Mouse (Mus musculus): ENCODE results near the gene 4931414P19Rik. TPM values are rescaled to one million over a fixed set of nuclear protein-coding genes. Genes with fewer than 3 reads are reported as not detected.
A peak's percentile ranks its signal among the peaks of the same experiment; 100 is the strongest.

4931414P19Rik gene
- polyA plus RNA-seq (2015; fragmentation: Nextera tagmentation; extraction: Ambion mirVana) = 1.2 and 1.4 TPM in 2 replicates

DNA sequence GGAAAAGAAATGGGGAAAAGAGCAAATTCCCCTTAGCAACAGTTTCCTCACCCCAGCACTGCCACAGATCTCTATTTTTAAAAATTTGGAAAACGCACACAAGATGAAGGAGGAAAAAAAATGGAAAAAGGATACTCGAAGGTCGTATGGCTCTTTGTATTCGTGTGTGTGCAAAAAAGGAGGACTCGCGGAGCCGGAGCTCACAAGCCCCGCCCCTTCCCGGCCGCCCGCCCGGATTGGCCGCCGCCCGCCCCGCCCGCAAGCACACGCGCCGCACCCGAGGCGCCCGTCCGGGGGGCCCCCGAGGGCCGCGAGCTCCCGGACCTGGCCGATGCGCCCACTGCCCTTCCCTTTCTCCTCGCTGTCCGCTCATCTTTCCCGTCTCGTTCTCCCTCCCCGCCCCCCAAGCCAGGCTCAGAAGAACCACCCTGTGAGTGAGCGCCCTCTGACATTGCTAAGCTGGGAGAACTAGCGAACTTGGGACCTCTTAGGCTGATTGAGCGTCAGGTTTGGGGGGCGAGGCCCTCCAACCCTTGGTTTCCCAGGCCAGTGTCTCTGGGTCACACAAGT lies at the start of gene 4931414P19Rik:
4931414P19Rik (minus strand) TSS at position 242 of the 570 bp plus-strand sequence.
- Histone ChIP-seq H3K27ac (ENCODE audit: low read depth) (peak within 1 kb of the TSS; percentile 84), H3K9ac (replicated peaks) (peak within 1 kb of the TSS; percentile 73), H3K27me3 (ENCODE audit: insufficient read depth, low read length) (no peaks in the 10 kb centered on the region), H3K9me3 (ENCODE audit: low read length) (no peaks in the 10 kb centered on the region), H3K4me2 (ENCODE audit: low read depth, low read length) (peak within 1 kb of the TSS; percentile 78), H3K36me3 (replicated peaks; ENCODE audit: insufficient read depth, low read length) (no peaks in the 10 kb centered on the region), H3K4me1 (ENCODE audit: insufficient read depth) (peaks cover 31% of the 10 kb centered on the region), H3K4me3 (ENCODE audit: low read depth, low read length) (peak within 1 kb of the TSS; percentile 60)
- DNase-seq = peak; percentile 92
- ATAC-seq = peak; percentile 46
- TF ChIP-seq EP300 (IDR thresholded peaks at IDR 0.05; ENCODE audit: low read depth) = no peak
- TF ChIP-seq CTCF (IDR thresholded peaks at IDR 0.05; ENCODE audit: low read depth) = no peak
- WGBS (ENCODE audit: insufficient replicate concordance) = under 1% methylated on average over 39 of the region's 39 CpGs

DNA sequence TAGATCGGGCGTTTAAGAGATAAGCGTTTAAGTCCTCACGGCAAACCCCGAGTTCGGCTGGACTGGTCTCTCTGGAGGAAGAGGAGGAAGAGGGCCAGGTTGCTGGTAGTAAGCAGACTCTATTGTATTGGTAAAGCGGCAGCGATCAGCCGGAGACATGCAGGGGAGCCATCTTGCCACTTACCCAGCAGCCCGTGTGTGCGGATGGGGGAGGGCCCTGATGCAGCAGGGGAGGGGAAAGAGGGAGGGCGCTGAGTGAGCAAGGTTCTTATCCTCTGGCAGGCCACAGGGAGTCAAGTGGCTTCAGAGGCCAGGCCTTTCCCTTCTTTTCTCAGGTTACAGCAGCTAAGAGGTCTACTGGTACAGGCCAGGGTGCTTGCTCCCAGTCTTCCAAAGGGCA lies 47.7 kb upstream of the 4931414P19Rik start:
- ATAC-seq (peak; percentile 86), DNase-seq (peak; percentile 88)
- H3K9me3 ChIP-seq (ENCODE audit: low read length) = no peaks in the 10 kb centered on the region
- no peak for TF ChIP-seq EP300 (IDR thresholded peaks at IDR 0.05; ENCODE audit: low read depth)
- TF ChIP-seq CTCF (IDR thresholded peaks at IDR 0.05; ENCODE audit: low read depth) = no peak
- WGBS (ENCODE audit: insufficient replicate concordance) = under 1% methylated on average over 12 of the region's 12 CpGs
- peak overlapping the region; percentile 76 for H3K9ac ChIP-seq (replicated peaks)
- peak overlapping the region; percentile 72 for H3K4me2 ChIP-seq (ENCODE audit: low read depth, low read length)
- peaks cover 17% of the 10 kb centered on the region for H3K4me1 ChIP-seq (ENCODE audit: insufficient read depth)
- H3K27me3 ChIP-seq (ENCODE audit: insufficient read depth, low read length) = no peaks in the 10 kb centered on the region
- peak overlapping the region; percentile 70 for H3K27ac ChIP-seq (ENCODE audit: low read depth)
- peaks cover 69% of the 10 kb centered on the region for H3K36me3 ChIP-seq (replicated peaks; ENCODE audit: insufficient read depth, low read length)
- peak overlapping the region; percentile 64 for H3K4me3 ChIP-seq (ENCODE audit: low read depth, low read length)

DNA sequence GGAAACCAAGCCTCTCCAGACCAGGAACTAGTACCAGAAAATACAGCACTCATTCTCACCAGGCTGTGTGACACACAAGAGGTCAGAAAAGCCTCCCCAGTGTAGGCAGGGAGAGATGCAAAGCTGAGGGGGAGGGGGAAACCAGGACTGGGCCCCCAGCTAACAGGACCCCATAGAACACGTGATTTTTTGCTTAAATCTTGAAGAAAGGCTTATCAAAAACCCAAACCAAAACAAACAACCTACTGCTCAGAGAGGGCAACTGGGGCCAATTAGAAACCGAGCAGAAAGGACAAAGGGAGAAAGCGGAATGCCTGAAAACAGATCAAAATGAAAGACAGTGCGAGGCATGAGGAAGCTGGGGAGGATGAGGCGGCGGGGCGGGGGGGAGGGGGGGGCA lies 47.0 kb upstream of the 4931414P19Rik start:
- 3% methylated on average over 7 of the region's 7 CpGs for WGBS (ENCODE audit: insufficient replicate concordance)
- Histone ChIP-seq H3K4me3 (ENCODE audit: low read depth, low read length) (peak overlapping the region; percentile 64), H3K9me3 (ENCODE audit: low read length) (no peaks in the 10 kb centered on the region), H3K4me2 (ENCODE audit: low read depth, low read length) (peak overlapping the region; percentile 72), H3K9ac (replicated peaks) (peak overlapping the region; percentile 76), H3K36me3 (replicated peaks; ENCODE audit: insufficient read depth, low read length) (peaks cover 71% of the 10 kb centered on the region), H3K27ac (ENCODE audit: low read depth) (peak overlapping the region; percentile 70; the same call in 1 of the 2 replicates), H3K4me1 (ENCODE audit: insufficient read depth) (peaks cover 17% of the 10 kb centered on the region), H3K27me3 (ENCODE audit: insufficient read depth, low read length) (no peaks in the 10 kb centered on the region)
- ATAC-seq = no peak
- DNase-seq = no peak
- no peak for TF ChIP-seq EP300 (IDR thresholded peaks at IDR 0.05; ENCODE audit: low read depth)
- TF ChIP-seq CTCF (IDR thresholded peaks at IDR 0.05; ENCODE audit: low read depth) = no peak

DNA sequence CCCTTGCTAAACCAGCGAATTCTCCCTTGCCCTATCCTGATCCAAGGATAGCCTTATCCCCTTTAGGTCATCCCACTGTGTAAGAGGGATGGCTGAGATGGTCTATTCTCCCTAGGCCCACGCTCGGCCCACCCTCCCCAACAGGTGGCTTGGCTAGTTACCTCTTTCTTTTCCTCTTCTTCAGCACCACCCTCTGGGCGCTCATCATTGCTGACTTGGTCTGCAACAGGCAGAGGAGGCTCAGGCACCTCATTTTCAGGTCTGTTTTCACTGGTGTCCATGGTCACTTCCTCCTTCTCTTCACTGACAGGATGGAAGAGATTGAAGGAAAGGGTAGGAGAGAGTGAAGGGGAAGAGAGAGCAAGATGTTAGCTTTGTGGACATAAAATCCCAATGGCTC lies 45.8 kb upstream of the 4931414P19Rik start:
- H3K27me3 ChIP-seq (ENCODE audit: insufficient read depth, low read length) = no peaks in the 10 kb centered on the region
- DNase-seq (no peak), ATAC-seq (no peak)
- 0 out of 2 replicates have a peak overlapping the region, but pooled peaks have one; percentile 72 for H3K4me2 ChIP-seq (ENCODE audit: low read depth, low read length)
- H3K4me1 ChIP-seq (ENCODE audit: insufficient read depth) = peaks cover 17% of the 10 kb centered on the region
- H3K27ac ChIP-seq (ENCODE audit: low read depth) = peak overlapping the region; percentile 22; the same call in 1 of the 2 replicates
- no peak overlapping the region for H3K4me3 ChIP-seq (ENCODE audit: low read depth, low read length)
- peaks cover 72% of the 10 kb centered on the region for H3K36me3 ChIP-seq (replicated peaks; ENCODE audit: insufficient read depth, low read length)
- no peak overlapping the region for H3K9ac ChIP-seq (replicated peaks)
- TF ChIP-seq EP300 (IDR thresholded peaks at IDR 0.05; ENCODE audit: low read depth) (no peak), CTCF (IDR thresholded peaks at IDR 0.05; ENCODE audit: low read depth) (no peak)
- 72% methylated on average over 4 of the region's 4 CpGs for WGBS (ENCODE audit: insufficient replicate concordance)
- no peaks in the 10 kb centered on the region for H3K9me3 ChIP-seq (ENCODE audit: low read length)

DNA sequence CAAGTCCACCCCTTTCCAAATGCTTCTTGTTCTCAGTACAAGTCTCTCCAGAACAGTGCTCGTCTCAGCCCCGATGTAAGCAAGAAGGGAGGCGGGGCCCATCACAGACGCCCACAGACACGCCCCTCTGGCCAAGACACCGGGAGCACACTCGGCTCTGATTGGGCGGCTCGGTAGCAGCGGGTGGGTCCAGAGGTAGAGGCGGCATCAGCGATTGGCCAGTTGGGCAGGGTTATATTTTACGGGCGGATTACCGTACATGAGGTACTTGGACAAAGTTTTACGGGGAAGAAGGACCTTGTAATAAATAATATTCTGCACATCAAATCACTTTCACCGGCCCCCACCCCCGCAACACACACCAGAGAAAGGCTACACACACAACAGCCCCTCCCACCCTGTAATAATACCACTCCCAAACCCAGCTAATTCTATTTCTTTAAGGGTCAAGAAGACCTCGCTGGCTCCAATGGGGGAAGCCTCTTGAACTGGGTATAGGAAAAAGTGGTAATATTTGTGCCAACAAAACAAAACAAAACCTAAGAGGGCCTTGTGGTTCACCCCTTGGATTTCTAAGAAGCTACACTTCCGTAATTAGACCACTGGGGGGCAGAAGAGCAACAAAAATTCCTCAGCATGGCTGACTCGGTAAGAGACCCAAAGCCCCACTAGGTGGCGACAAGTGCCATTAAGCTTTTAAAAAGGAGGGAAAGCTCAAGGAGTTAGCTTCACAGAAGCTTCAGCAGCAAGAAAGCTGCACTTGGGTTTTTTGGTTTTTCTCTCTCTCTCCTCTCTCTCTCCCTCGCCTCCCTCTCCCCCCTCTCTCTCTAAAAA lies 45.0 kb upstream of the 4931414P19Rik start:
- H3K4me2 ChIP-seq (ENCODE audit: low read depth, low read length) = no peak overlapping the region
- DNase-seq (peak; percentile 88), ATAC-seq (peak; percentile 75)
- H3K27me3 ChIP-seq (ENCODE audit: insufficient read depth, low read length) = no peaks in the 10 kb centered on the region
- no peaks in the 10 kb centered on the region for H3K9me3 ChIP-seq (ENCODE audit: low read length)
- peak; percentile 99 for TF ChIP-seq CTCF (IDR thresholded peaks at IDR 0.05; ENCODE audit: low read depth)
- 0 out of 2 replicates have a peak, but pooled peaks have one; percentile 30 for TF ChIP-seq EP300 (IDR thresholded peaks at IDR 0.05; ENCODE audit: low read depth)
- WGBS (ENCODE audit: insufficient replicate concordance) = 62% methylated on average over 23 of the region's 23 CpGs
- H3K27ac ChIP-seq (ENCODE audit: low read depth) = 0 out of 2 replicates have a peak overlapping the region, but pooled peaks have one; percentile 22
- H3K4me3 ChIP-seq (ENCODE audit: low read depth, low read length) = no peak overlapping the region
- peaks cover 17% of the 10 kb centered on the region for H3K4me1 ChIP-seq (ENCODE audit: insufficient read depth)
- H3K36me3 ChIP-seq (replicated peaks; ENCODE audit: insufficient read depth, low read length) = peaks cover 72% of the 10 kb centered on the region
- no peak overlapping the region for H3K9ac ChIP-seq (replicated peaks)

DNA sequence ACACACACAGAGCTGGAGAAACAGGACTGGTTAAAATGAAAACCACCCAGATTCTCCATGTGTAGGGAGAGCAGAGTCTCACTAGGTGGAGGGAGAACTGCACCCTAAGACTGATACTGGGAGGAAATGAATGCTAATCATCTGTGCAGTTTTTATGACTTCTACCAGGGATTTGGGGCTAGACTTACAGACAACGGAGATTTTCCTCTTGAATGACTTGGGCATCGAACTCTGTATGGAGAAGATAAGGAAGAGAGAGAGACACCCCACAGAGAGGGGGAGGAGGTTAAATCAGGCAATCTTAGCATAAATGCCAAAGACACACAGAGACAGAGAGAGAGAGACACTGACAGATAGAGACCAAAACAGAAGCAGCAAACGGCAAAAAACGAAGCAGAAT lies 42.1 kb upstream of the 4931414P19Rik start:
- no peak for TF ChIP-seq EP300 (IDR thresholded peaks at IDR 0.05; ENCODE audit: low read depth)
- TF ChIP-seq CTCF (IDR thresholded peaks at IDR 0.05; ENCODE audit: low read depth) = no peak
- Histone ChIP-seq H3K9ac (replicated peaks) (no peak overlapping the region), H3K4me3 (ENCODE audit: low read depth, low read length) (no peak overlapping the region), H3K27ac (ENCODE audit: low read depth) (no peak overlapping the region), H3K4me2 (ENCODE audit: low read depth, low read length) (no peak overlapping the region), H3K36me3 (replicated peaks; ENCODE audit: insufficient read depth, low read length) (peaks cover 85% of the 10 kb centered on the region), H3K4me1 (ENCODE audit: insufficient read depth) (peaks cover 8% of the 10 kb centered on the region), H3K9me3 (ENCODE audit: low read length) (no peaks in the 10 kb centered on the region), H3K27me3 (ENCODE audit: insufficient read depth, low read length) (no peaks in the 10 kb centered on the region)
- ATAC-seq (no peak), DNase-seq (no peak)
- 60% methylated on average over 4 of the region's 4 CpGs for WGBS (ENCODE audit: insufficient replicate concordance)
